Mouse (Mus musculus) heart, embryonic 13.5 days (tissue): Measurements from ENCODE around the gene Trim2. TPM values are rescaled to one million over a fixed set of nuclear protein-coding genes. Genes with fewer than 3 reads are reported as not detected.

Experiments used
- ATAC-seq: fragments of 200-750 bp; cut with Nextera tagmentation; 2 replicates; pipeline ENCODE4 v1.8.0; 2017; ENCODE audit warnings: moderate TSS enrichment; ENCODE audit not compliant: insufficient number of reproducible peaks, low FRiP score, low TSS enrichment; ENCODE audit errors: extremely low read depth
- H3K27ac ChIP-seq: fragments of 300-500 bp; sonication (generic); replicated peaks from 2 replicates; pipeline ENCODE4 v1.5.1; 2015; ENCODE audit warnings: moderate library complexity, mild to moderate bottlenecking, inconsistent platforms
- H3K27me3 ChIP-seq: fragments of 300-500 bp; sonication (generic); replicated peaks from 2 replicates; pipeline ENCODE4 v1.6.1; 2015; ENCODE audit warnings: mild to moderate bottlenecking, inconsistent platforms
- H3K36me3 ChIP-seq: fragments of 300-500 bp; sonication (generic); 2 replicates; pipeline ENCODE4 v1.6.1; 2015; ENCODE audit warnings: mild to moderate bottlenecking, inconsistent platforms
- H3K4me1 ChIP-seq: fragments of 300-500 bp; sonication (generic); 2 replicates; pipeline ENCODE4 v1.6.1; 2015; ENCODE audit warnings: inconsistent platforms
- H3K4me2 ChIP-seq: fragments of 300-500 bp; sonication (generic); 2 replicates; pipeline ENCODE4 v1.6.1; 2015; ENCODE audit warnings: inconsistent platforms, mild to moderate bottlenecking, moderate library complexity
- H3K4me3 ChIP-seq: fragments of 300-500 bp; sonication (generic); 2 replicates; pipeline ENCODE4 v1.5.1; 2015; ENCODE audit warnings: moderate library complexity, mild to moderate bottlenecking, inconsistent platforms
- H3K9ac ChIP-seq: fragments of 300-500 bp; sonication (generic); 2 replicates; pipeline ENCODE4 v1.6.1; 2015; ENCODE audit warnings: inconsistent platforms, mild to moderate bottlenecking, moderate library complexity
- H3K9me3 ChIP-seq: fragments of 300-500 bp; sonication (generic); 2 replicates; pipeline ENCODE4 v1.6.1; 2016; ENCODE audit warnings: inconsistent platforms
- WGBS: fragments of 180-500 bp; shearing (Covaris S2); methylation state at CpG from one replicate; pipeline ENCODE4 v1.1.7; 2015; ENCODE audit warnings: mixed read lengths; 5-methylcytosine and 5-hydroxymethylcytosine counted together
- polyA plus RNA-seq: library from polyadenylated mRNA; unstranded; fragments of >200 nt; fragmentation: Nextera tagmentation; extraction: Ambion mirVana; gene quantifications from 2 replicates; pipeline ENCODE4 v1.2.1, GENCODE M21; 2015

Gene Trim2
- polyA plus RNA-seq, 1 experiment from 2014 or later: 7.6 TPM

GRCm38 (mm10) chr3:84283524-84283923, 23.2 kb downstream of the Trim2 start:
- peak overlapping the region; percentile 6 for H3K27ac ChIP-seq
- 42% methylated on average over 8 of the region's 8 CpGs for WGBS
- H3K27me3 ChIP-seq: peaks cover 12% of the 10 kb centered on the region; the same call in 1 of the 2 replicates
- H3K9ac ChIP-seq: no peak overlapping the region
- no peak overlapping the region for H3K4me3 ChIP-seq
- H3K36me3 ChIP-seq: no peaks in the 10 kb centered on the region
- no peaks in the 10 kb centered on the region for H3K9me3 ChIP-seq
- peaks cover 33% of the 10 kb centered on the region for H3K4me1 ChIP-seq
- ATAC-seq: no peak
- peak overlapping the region; percentile 18; the same call in 1 of the 2 replicates for H3K4me2 ChIP-seq

GRCm38 (mm10) chr3:84281936-84282371, 24.7 kb downstream of the Trim2 start:
- 25% methylated on average over 10 of the region's 10 CpGs for WGBS
- H3K4me1 ChIP-seq: peaks cover 38% of the 10 kb centered on the region
- H3K27ac ChIP-seq: peak overlapping the region; percentile 46; the same call in 1 of the 2 replicates
- H3K4me3 ChIP-seq: no peak overlapping the region; the same call in 1 of the 2 replicates
- H3K27me3 ChIP-seq: 0 out of 2 replicates have a peak, but pooled peaks cover 12% of the 10 kb centered on the region
- peak overlapping the region; percentile 15; the same call in 1 of the 2 replicates for H3K9ac ChIP-seq
- peak; percentile 52; the same call in 1 of the 2 replicates for ATAC-seq
- H3K4me2 ChIP-seq: peak overlapping the region; percentile 43
- H3K9me3 ChIP-seq: no peaks in the 10 kb centered on the region
- no peaks in the 10 kb centered on the region for H3K36me3 ChIP-seq

- Histone ChIP-seq H3K9ac (no peak overlapping the region), H3K36me3 (no peaks in the 10 kb centered on the region), H3K9me3 (no peaks in the 10 kb centered on the region), H3K27ac (no peak overlapping the region), H3K27me3 (0 out of 2 replicates have a peak, but pooled peaks cover 3% of the 10 kb centered on the region), H3K4me1 (peaks cover 53% of the 10 kb centered on the region), H3K4me2 (no peak overlapping the region), H3K4me3 (no peak overlapping the region)
- 72% methylated on average over 4 of the region's 4 CpGs for WGBS
- ATAC-seq: no peak
These were observed 27.9 kb downstream of the Trim2 start for GRCm38 (mm10) chr3:84278809-84279208.

- Histone ChIP-seq H3K4me3 (no peak overlapping the region), H3K4me2 (peak overlapping the region; percentile 10; the same call in 1 of the 2 replicates), H3K4me1 (peaks cover 42% of the 10 kb centered on the region), H3K36me3 (no peaks in the 10 kb centered on the region), H3K9me3 (no peaks in the 10 kb centered on the region), H3K9ac (no peak overlapping the region), H3K27me3 (peaks cover 13% of the 10 kb centered on the region; the same call in 1 of the 2 replicates), H3K27ac (peak overlapping the region; percentile 9)
- no peak for ATAC-seq
- WGBS: 42% methylated on average over 4 of the region's 4 CpGs
These were observed 31.6 kb downstream of the Trim2 start for GRCm38 (mm10) chr3:84275124-84275523.

- peaks cover 34% of the 10 kb centered on the region for H3K27me3 ChIP-seq
- 83% methylated on average over 10 of the region's 10 CpGs for WGBS
- ATAC-seq: no peak
These were observed 34.2 kb downstream of the Trim2 start for GRCm38 (mm10) chr3:84272293-84273015.

GRCm38 (mm10) chr3:84271794-84272193, 34.9 kb downstream of the Trim2 start:
- Histone ChIP-seq H3K9me3 (no peaks in the 10 kb centered on the region), H3K36me3 (no peaks in the 10 kb centered on the region), H3K4me3 (no peak overlapping the region), H3K4me2 (no peak overlapping the region), H3K4me1 (peaks cover 39% of the 10 kb centered on the region), H3K9ac (no peak overlapping the region), H3K27ac (no peak overlapping the region), H3K27me3 (peaks cover 40% of the 10 kb centered on the region)
- no peak for ATAC-seq
- 86% methylated on average over 10 of the region's 10 CpGs for WGBS

More at GRCm38 (mm10) chr3:84272293-84273015, 34.2 kb downstream of the Trim2 start:
- H3K27ac ChIP-seq: no peak overlapping the region
- no peaks in the 10 kb centered on the region for H3K9me3 ChIP-seq
- H3K4me1 ChIP-seq: peaks cover 39% of the 10 kb centered on the region
- H3K36me3 ChIP-seq: no peaks in the 10 kb centered on the region
- H3K4me3 ChIP-seq: no peak overlapping the region
- H3K4me2 ChIP-seq: no peak overlapping the region
- H3K9ac ChIP-seq: no peak overlapping the region

- H3K4me2 ChIP-seq: no peak overlapping the region
- no peak for ATAC-seq
- H3K27me3 ChIP-seq: peaks cover 41% of the 10 kb centered on the region
- H3K9ac ChIP-seq: no peak overlapping the region
- no peak overlapping the region for H3K27ac ChIP-seq
- no peaks in the 10 kb centered on the region for H3K9me3 ChIP-seq
- H3K36me3 ChIP-seq: no peaks in the 10 kb centered on the region
- WGBS: 44% methylated on average over 6 of the region's 6 CpGs
- peaks cover 36% of the 10 kb centered on the region for H3K4me1 ChIP-seq
- no peak overlapping the region for H3K4me3 ChIP-seq
These were observed 35.6 kb downstream of the Trim2 start for GRCm38 (mm10) chr3:84271058-84271457.

- ATAC-seq: no peak
- H3K36me3 ChIP-seq: no peaks in the 10 kb centered on the region
- 0 out of 2 replicates have a peak overlapping the region, but pooled peaks have one; percentile 0 for H3K9ac ChIP-seq
- no peak overlapping the region for H3K27ac ChIP-seq
- H3K4me2 ChIP-seq: peak overlapping the region; percentile 56
- 17% methylated on average over 3 of the region's 3 CpGs for WGBS
- peaks cover 33% of the 10 kb centered on the region for H3K4me1 ChIP-seq
- peaks cover 45% of the 10 kb centered on the region for H3K27me3 ChIP-seq
- H3K9me3 ChIP-seq: no peaks in the 10 kb centered on the region
- H3K4me3 ChIP-seq: peak overlapping the region; percentile 21; the same call in 1 of the 2 replicates
These were observed 36.1 kb downstream of the Trim2 start for GRCm38 (mm10) chr3:84270624-84270995.

GRCm38 (mm10) chr3:84269987-84270623, 36.6 kb downstream of the Trim2 start:
- H3K27me3 ChIP-seq: peaks cover 50% of the 10 kb centered on the region
- peaks cover 30% of the 10 kb centered on the region for H3K4me1 ChIP-seq
- H3K36me3 ChIP-seq: no peaks in the 10 kb centered on the region
- 18% methylated on average over 13 of the region's 13 CpGs for WGBS
- ATAC-seq: no peak; the same call in 1 of the 2 replicates
- peak overlapping the region; percentile 56 for H3K4me2 ChIP-seq
- no peak overlapping the region for H3K27ac ChIP-seq
- peak overlapping the region; percentile 0; the same call in 1 of the 2 replicates for H3K9ac ChIP-seq
- H3K4me3 ChIP-seq: peak overlapping the region; percentile 21; the same call in 1 of the 2 replicates
- H3K9me3 ChIP-seq: no peaks in the 10 kb centered on the region

GRCm38 (mm10) chr3:84268434-84268833, 38.2 kb downstream of the Trim2 start:
- ATAC-seq: no peak
- Histone ChIP-seq H3K4me3 (no peak overlapping the region), H3K36me3 (no peaks in the 10 kb centered on the region), H3K4me2 (no peak overlapping the region), H3K9ac (no peak overlapping the region), H3K9me3 (no peaks in the 10 kb centered on the region), H3K27me3 (peaks cover 53% of the 10 kb centered on the region), H3K4me1 (peaks cover 21% of the 10 kb centered on the region), H3K27ac (no peak overlapping the region)
- 54% methylated on average over 3 of the region's 3 CpGs for WGBS

GRCm38 (mm10) chr3:84266391-84266931, 40.2 kb downstream of the Trim2 start:
- Histone ChIP-seq H3K9me3 (no peaks in the 10 kb centered on the region), H3K4me3 (no peak overlapping the region), H3K36me3 (no peaks in the 10 kb centered on the region), H3K27ac (no peak overlapping the region), H3K4me2 (no peak overlapping the region), H3K4me1 (peaks cover 24% of the 10 kb centered on the region), H3K27me3 (peaks cover 65% of the 10 kb centered on the region), H3K9ac (no peak overlapping the region)
- 62% methylated on average over 3 of the region's 3 CpGs for WGBS
- ATAC-seq: no peak
